Mouse (Mus musculus) heart, postnatal 4 days (tissue): ENCODE results near the gene Tpgs1. TPM values are rescaled to one million over a fixed set of nuclear protein-coding genes. Genes with fewer than 3 reads are reported as not detected.
A peak's percentile ranks its signal among the peaks of the same experiment; 100 is the strongest.

Source experiments
- DNase-seq: peaks from one replicate; pipeline ENCODE4 v3.0.0; 2021
- total RNA-seq, 2 experiments: library from RNA; stranded (reverse); gene quantifications; 2 replicates each; pipeline ENCODE4 v1.2.3; 2021

The Tpgs1 gene
- total RNA-seq, 2 experiments from 2014 or later = 18.8 to 20.3 TPM

GRCm38 (mm10) chr10:79714996-79715395 is 45.8 kb downstream of the Tpgs1 start:
- DNase-seq = no peak

DNA sequence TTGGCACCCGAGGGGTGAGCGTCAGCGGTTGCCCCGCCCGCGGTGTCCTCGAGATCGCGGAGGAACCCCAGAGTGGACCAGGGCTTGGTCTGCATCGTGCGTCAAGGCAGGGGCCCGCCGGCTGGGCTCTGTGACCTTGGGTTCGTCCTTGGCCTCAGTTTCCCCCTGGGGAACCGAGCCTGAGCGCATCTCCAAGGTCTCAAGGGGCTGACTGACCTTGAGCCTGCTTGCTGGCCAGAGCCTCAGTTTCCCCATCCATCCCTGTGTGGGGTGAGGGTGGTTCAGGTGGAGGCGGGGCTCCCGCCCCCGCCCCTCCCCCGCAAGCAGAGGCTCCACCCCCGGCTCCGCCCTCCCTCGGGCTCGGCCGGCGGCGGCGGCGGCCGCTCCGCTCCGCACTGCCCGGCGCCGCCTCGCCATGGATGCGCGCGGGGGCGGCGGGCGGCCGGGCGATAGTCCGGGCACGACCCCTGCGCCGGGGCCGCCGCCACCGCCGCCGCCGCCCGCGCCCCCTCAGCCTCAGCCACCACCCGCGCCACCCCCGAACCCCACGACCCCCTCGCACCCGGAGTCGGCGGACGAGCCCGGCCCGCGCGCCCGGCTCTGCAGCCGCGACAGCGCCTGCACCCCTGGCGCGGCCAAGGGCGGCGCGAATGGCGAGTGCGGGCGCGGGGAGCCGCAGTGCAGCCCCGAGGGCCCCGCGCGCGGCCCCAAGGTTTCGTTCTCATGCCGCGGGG is 47.3 kb downstream of the Tpgs1 start, which contains the start of gene Hcn2:
Hcn2 (plus strand) TSS at position 381 of the 734 bp plus-strand sequence.
- no peak for DNase-seq

GRCm38 (mm10) chr10:79716988-79717355 is 47.8 kb downstream of the Tpgs1 start:
- no peak for DNase-seq

DNA sequence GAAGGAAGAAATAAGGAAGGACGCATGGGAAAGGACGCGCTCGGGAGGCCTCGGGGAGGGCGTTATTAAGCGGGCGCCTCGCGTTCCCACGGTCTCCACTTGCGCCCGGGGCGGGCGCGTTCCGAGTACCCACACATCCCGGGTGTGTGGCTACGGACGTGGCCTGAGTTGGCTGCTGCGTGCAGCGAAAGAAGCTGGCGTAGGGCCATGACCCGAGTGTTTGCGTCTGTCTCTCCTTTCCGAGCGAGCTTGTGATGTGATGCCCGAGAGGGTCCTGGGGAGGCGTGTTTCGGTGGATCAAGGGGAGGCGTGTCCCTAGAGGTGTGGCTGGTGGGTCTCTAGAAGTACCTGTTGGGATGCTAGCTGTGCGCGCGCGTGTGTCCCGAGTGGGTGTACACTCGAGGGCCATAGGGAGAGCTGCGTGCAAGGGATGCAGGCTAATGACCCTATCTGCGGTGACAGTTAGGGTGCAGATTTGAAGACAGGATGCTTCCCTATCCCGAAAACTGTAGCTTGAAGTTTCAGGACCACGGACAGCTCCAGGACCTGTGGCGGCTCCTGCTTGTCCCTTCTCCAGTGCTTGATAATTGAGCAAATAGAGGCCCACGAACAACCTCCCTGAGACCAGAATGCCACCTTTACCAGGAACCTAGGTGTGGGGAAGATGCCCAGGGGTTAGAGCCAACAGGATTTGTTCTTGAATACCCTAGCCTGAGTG is 48.6 kb downstream of the Tpgs1 start:
- peak; percentile 89 for DNase-seq

GRCm38 (mm10) chr10:79721089-79721488 is 51.9 kb downstream of the Tpgs1 start:
- DNase-seq = no peak

- no peak for DNase-seq
Measured at GRCm38 (mm10) chr10:79723047-79723446, 53.9 kb downstream of the Tpgs1 start.

- DNase-seq = peak; percentile 53
Measured at GRCm38 (mm10) chr10:79723692-79724091, 54.5 kb downstream of the Tpgs1 start.

Other genes with a start within 250 kb of the Tpgs1 start
- not detected for gene Vmn2r83, start 200.6 kb upstream of the Tpgs1 start, total RNA-seq
- 1 to 10 TPM; 5.7 to 6.0 TPM for gene Plpp2, start 135.6 kb upstream of the Tpgs1 start, total RNA-seq
- 10 to 100 TPM; 19.7 to 21.9 TPM for gene Mier2, start 114.2 kb upstream of the Tpgs1 start, total RNA-seq
- gene Theg, start 82.0 kb upstream of the Tpgs1 start, total RNA-seq = not detected
- under 1 TPM; 0.10 to 0.11 TPM for gene C2cd4c, start 55.3 kb upstream of the Tpgs1 start, total RNA-seq
- 1 to 10 TPM; 3.2 to 3.7 TPM for gene Shc2, start 31.5 kb upstream of the Tpgs1 start, total RNA-seq
- not detected for gene Odf3l2, start 23.6 kb upstream of the Tpgs1 start, total RNA-seq
- under 1 TPM; 0.36 to 0.67 TPM for gene Madcam1, start 4.8 kb upstream of the Tpgs1 start, total RNA-seq
- 100 to 1,000 TPM; 134 to 145 TPM for gene Cdc34, start 12.8 kb downstream of the Tpgs1 start, total RNA-seq
- 1 to 10 TPM; 2.9 to 3.7 TPM for gene Gzmm, start 19.7 kb downstream of the Tpgs1 start, total RNA-seq
- 100 to 1,000 TPM; 793 to 876 TPM for gene Bsg, start 35.1 kb downstream of the Tpgs1 start, total RNA-seq
- 1 to 10 TPM; 7.6 to 9.5 TPM for gene Hcn2, start 47.3 kb downstream of the Tpgs1 start, total RNA-seq
- 10 to 100 TPM; 35.4 to 39.6 TPM for gene Polrmt, start 77.2 kb downstream of the Tpgs1 start, total RNA-seq
- not detected for gene Fgf22, start 85.7 kb downstream of the Tpgs1 start, total RNA-seq
- gene Rnf126, start 97.6 kb downstream of the Tpgs1 start, total RNA-seq = 10 to 100 TPM; 40.3 to 45.9 TPM
- 10 to 100 TPM; 10.3 TPM for gene Fstl3, start 107.9 kb downstream of the Tpgs1 start, total RNA-seq
- not detected for gene Prss57, start 121.6 kb downstream of the Tpgs1 start, total RNA-seq
- 10 to 100 TPM; 78.5 to 88.6 TPM for gene Palm, start 124.2 kb downstream of the Tpgs1 start, total RNA-seq
- under 1 TPM; 0.14 to 0.45 TPM for gene Misp, start 151.6 kb downstream of the Tpgs1 start, total RNA-seq
- gene Ptbp1, start 185.1 kb downstream of the Tpgs1 start, total RNA-seq = 100 to 1,000 TPM; 167 to 182 TPM
- gene Prtn3, start 205.1 kb downstream of the Tpgs1 start, total RNA-seq = not detected
- 1 to 10 TPM; 2.5 to 2.9 TPM for gene Plppr3, start 205.3 kb downstream of the Tpgs1 start, total RNA-seq
- not detected for gene Elane, start 216.9 kb downstream of the Tpgs1 start, total RNA-seq
- under 1 TPM in 1 of 2 experiments, not detected in 1; 0.38 TPM for gene Cfd, start 221.5 kb downstream of the Tpgs1 start, total RNA-seq
- gene Med16, start 239.6 kb downstream of the Tpgs1 start, total RNA-seq = 10 to 100 TPM; 67.1 to 68.2 TPM
- gene Gm26602, start 241.5 kb downstream of the Tpgs1 start, total RNA-seq = not detected
- under 1 TPM; 0.25 to 0.33 TPM for gene Kiss1r, start 247.6 kb downstream of the Tpgs1 start, total RNA-seq